Mouse (Mus musculus) forebrain, embryonic 13.5 days (tissue): Measurements from ENCODE around the gene Celf6. TPM values are rescaled to one million over a fixed set of nuclear protein-coding genes. Genes with fewer than 3 reads are reported as not detected.
A peak's percentile ranks its signal among the peaks of the same experiment; 100 is the strongest.

Experiments used
- ATAC-seq: fragments of 200-750 bp; cut with Nextera tagmentation; 2 replicates; pipeline ENCODE4 v1.8.0; 2017
- H3K27ac ChIP-seq: fragments of 300-500 bp; sonication (generic); 2 replicates; pipeline ENCODE4 v1.5.1; 2015; ENCODE audit warnings: inconsistent platforms, mild to moderate bottlenecking, moderate library complexity
- H3K27me3 ChIP-seq: fragments of 300-500 bp; sonication (generic); 2 replicates; pipeline ENCODE4 v1.6.1; 2015; ENCODE audit warnings: mild to moderate bottlenecking, inconsistent platforms
- H3K36me3 ChIP-seq: fragments of 300-500 bp; sonication (generic); 2 replicates; pipeline ENCODE4 v1.6.1; 2015; ENCODE audit warnings: mild to moderate bottlenecking, inconsistent platforms; ENCODE audit not compliant: poor library complexity, severe bottlenecking
- H3K4me1 ChIP-seq: fragments of 300-500 bp; sonication (generic); 2 replicates; pipeline ENCODE4 v1.6.1; 2015; ENCODE audit warnings: inconsistent platforms
- H3K4me2 ChIP-seq: fragments of 300-500 bp; sonication (generic); 2 replicates; pipeline ENCODE4 v1.6.1; 2015; ENCODE audit warnings: inconsistent platforms, mild to moderate bottlenecking, moderate library complexity
- H3K4me3 ChIP-seq: fragments of 300-500 bp; sonication (generic); 2 replicates; pipeline ENCODE4 v1.5.1; 2015; ENCODE audit warnings: mild to moderate bottlenecking, inconsistent platforms
- H3K9ac ChIP-seq: fragments of 300-500 bp; sonication (generic); 2 replicates; pipeline ENCODE4 v1.6.1; 2015; ENCODE audit warnings: mild to moderate bottlenecking, inconsistent platforms
- H3K9me3 ChIP-seq: fragments of 300-500 bp; sonication (generic); replicated peaks from 2 replicates; pipeline ENCODE4 v1.6.1; 2016; ENCODE audit warnings: inconsistent platforms
- WGBS: fragments of 180-500 bp; shearing (Covaris S2); methylation state at CpG from one replicate; pipeline ENCODE4 v1.1.7; 2015; 5-methylcytosine and 5-hydroxymethylcytosine counted together
- polyA plus RNA-seq: library from polyadenylated mRNA; unstranded; fragments of >200 nt; fragmentation: Nextera tagmentation; extraction: Ambion mirVana; gene quantifications from 2 replicates; pipeline ENCODE4 v1.2.1, GENCODE M21; 2015

Celf6 gene
- polyA plus RNA-seq, 1 experiment from 2014 or later, result 19.5 TPM

DNA sequence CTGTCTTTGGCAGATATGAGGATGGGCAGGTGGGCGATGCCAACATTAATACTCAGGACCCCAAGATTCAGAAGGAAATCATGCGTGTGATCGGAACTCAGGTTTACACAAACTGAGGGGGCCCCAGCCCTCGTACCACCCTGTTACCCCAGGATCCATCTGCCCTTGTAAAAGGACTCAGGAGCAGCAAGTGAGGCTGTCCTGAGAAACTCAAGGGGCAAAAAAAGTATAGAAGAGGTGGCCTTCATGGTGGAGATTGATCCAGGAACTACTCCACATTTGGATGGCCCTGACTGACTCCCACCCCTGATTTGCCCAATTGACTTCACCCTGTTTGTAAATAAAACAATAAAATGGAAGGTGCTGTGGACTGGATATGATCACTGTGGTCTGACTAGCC, 72.2 kb downstream of the Celf6 start:
- Histone ChIP-seq H3K9ac (no peak overlapping the region), H3K27me3 (no peaks in the 10 kb centered on the region), H3K27ac (no peak overlapping the region), H3K4me1 (no peaks in the 10 kb centered on the region), H3K9me3 (no peaks in the 10 kb centered on the region), H3K4me3 (no peak overlapping the region), H3K4me2 (no peak overlapping the region), H3K36me3 (peaks cover 64% of the 10 kb centered on the region)
- 98% methylated on average over 4 of the region's 4 CpGs for WGBS
- no peak for ATAC-seq

DNA sequence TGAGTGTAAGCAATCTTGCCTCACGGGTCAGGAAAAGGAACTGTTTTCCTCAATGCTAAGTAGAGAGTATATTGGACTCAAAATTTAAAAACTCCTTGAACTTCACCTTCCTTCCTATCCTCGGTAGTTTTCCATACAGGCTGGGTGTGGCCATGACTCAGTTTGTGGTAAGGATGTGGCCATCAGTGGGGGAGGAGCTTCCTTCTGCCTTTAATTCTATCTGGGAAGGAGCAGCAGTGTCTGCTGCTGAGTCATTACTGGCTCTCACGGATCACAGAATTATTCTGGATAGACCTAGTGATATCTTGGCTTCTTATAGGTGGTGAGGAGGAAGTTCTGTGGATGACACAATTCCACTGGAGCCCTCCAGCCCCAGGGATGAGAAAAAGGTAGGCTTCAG, 75.7 kb downstream of the Celf6 start:
- ATAC-seq, result no peak
- peaks cover 13% of the 10 kb centered on the region for H3K4me1 ChIP-seq
- WGBS, result 40% methylated on average over 3 of the region's 3 CpGs

DNA sequence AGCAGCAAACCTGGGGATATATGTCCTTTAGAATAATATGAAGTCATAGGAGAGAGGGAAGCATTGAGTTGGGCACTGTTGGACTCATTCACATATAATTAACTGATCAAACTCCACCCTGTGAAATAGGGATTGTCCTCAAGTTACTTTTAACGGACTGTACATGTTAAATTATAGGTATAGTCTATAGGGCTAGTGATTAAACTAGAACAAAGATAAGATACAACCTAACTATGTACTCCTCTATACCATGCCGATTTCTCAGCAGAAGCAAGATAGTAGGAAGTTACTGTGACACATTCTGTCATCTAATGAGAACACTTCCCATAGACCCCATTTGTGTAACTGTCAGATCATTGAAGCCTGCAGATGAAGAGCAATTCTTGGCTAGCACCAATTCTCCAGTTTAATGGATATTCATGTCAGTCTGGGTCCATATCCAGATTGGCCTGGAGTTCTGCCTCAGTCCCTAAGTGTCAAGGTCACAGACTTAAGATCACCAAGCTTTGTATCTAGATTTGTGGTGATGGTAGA, 76.8 kb downstream of the Celf6 start:
- WGBS, result 84% methylated on average over 2 of the region's 2 CpGs
- Histone ChIP-seq H3K4me1 (peaks cover 25% of the 10 kb centered on the region), H3K9ac (no peak overlapping the region), H3K27ac (no peak overlapping the region), H3K4me2 (no peak overlapping the region), H3K27me3 (no peaks in the 10 kb centered on the region), H3K36me3 (peaks cover 29% of the 10 kb centered on the region), H3K9me3 (no peaks in the 10 kb centered on the region), H3K4me3 (no peak overlapping the region)
- no peak for ATAC-seq

More for the DNA sequence above, 75.7 kb downstream of the Celf6 start:
- Histone ChIP-seq H3K9ac (no peak overlapping the region), H3K36me3 (peaks cover 39% of the 10 kb centered on the region), H3K4me3 (no peak overlapping the region), H3K27me3 (no peaks in the 10 kb centered on the region), H3K9me3 (no peaks in the 10 kb centered on the region), H3K27ac (no peak overlapping the region), H3K4me2 (no peak overlapping the region)

DNA sequence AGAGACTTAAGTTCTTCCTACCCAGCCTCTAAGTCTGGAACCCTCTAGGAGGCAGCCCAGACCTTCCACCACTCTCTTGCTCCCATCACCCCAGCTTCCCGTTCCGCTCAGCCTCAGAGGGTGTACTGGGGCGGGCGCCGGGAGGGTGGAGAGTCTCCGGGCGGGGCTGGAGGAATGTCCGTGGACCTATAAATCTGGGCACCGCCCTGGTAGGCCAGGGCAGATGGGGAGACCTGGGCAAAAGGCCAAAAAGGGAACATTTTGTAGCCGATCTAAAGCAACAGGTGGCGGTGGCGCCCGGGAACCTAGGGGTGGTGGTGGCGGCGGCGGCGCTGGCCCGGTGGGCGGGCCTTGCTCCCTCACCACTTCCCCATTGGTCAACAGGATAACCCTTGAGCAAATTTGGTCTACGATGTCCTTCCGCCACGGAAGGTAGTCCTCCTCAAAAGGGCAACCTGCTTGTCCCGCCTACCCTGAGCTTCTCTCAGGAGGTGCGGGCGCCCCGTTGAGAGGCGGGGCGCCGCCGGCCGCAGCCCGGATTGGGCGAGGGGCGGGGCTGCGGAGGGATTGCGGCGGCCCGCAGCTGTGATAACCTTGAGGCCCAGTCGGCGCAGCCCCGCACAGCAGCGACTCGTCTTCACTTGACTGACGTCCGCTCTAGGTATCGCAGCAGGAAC, 78.4 kb downstream of the Celf6 start, which contains the start of gene Pkm:
Gene Pkm (plus strand): TSS at position 411 of the 677 bp plus-strand sequence.
- H3K4me1 ChIP-seq, result peaks cover 41% of the 10 kb centered on the region
- peak within 1 kb of the TSS; percentile 90 for H3K4me2 ChIP-seq
- H3K27me3 ChIP-seq, result no peaks in the 10 kb centered on the region
- ATAC-seq, result peak; percentile 87
- peak within 1 kb of the TSS; percentile 87 for H3K4me3 ChIP-seq
- peak within 1 kb of the TSS; percentile 97 for H3K27ac ChIP-seq
- WGBS, result under 1% methylated on average over 46 of the region's 46 CpGs
- peak within 1 kb of the TSS; percentile 91 for H3K9ac ChIP-seq
- H3K9me3 ChIP-seq, result no peaks in the 10 kb centered on the region
- H3K36me3 ChIP-seq, result peaks cover 29% of the 10 kb centered on the region

Other genes with a start within 250 kb of the Celf6 start
- gene Bbs4, start 224.4 kb upstream of the Celf6 start, polyA plus RNA-seq, result 33.5 and 42.7 TPM in 2 replicates
- gene Arih1, start 91.3 kb upstream of the Celf6 start, polyA plus RNA-seq, result 18.0 and 19.0 TPM in 2 replicates
- gene Hexa, start 38.4 kb upstream of the Celf6 start, polyA plus RNA-seq, result 35.8 and 38.8 TPM in 2 replicates
- gene Tmem202, start 38.1 kb upstream of the Celf6 start, polyA plus RNA-seq, result 0.49 TPM in 1 of 2 replicates, not detected in the other
- 154 and 155 TPM in 2 replicates for gene Parp6, start 39.4 kb downstream of the Celf6 start, polyA plus RNA-seq
- gene Pkm, start 78.5 kb downstream of the Celf6 start, polyA plus RNA-seq, result 1,587 and 1,755 TPM in 2 replicates
- gene Gramd2, start 102.2 kb downstream of the Celf6 start, polyA plus RNA-seq, result 1.3 and 1.8 TPM in 2 replicates
- 12.4 and 13.1 TPM in 2 replicates for gene Senp8, start 172.8 kb downstream of the Celf6 start, polyA plus RNA-seq
- gene Myo9a, start 173.0 kb downstream of the Celf6 start, polyA plus RNA-seq, result 19.2 and 21.7 TPM in 2 replicates